Mouse (Mus musculus) lung, postnatal 0 days (tissue): ENCODE measurements around the gene Ldah.
"Not testable (repeated sequence)": the region's sequence is repeated elsewhere in the genome, so short reads cannot be mapped to it uniquely, and the experiment has no call there.

Source experiments
- CTCF ChIP-seq: IDR thresholded peaks from 2 replicates; pipeline ENCODE4 v1.5.1; 2016; ENCODE audit warnings: antibody characterized with exemption, mild to moderate bottlenecking
- EP300 ChIP-seq: IDR thresholded peaks from 2 replicates; pipeline ENCODE4 v1.6.1; 2016; ENCODE audit warnings: antibody characterized with exemption, mild to moderate bottlenecking, control low read depth

GRCm38 (mm10) chr12:8188796-8189535, 18.9 kb upstream of the Ldah start:
- not testable (repeated sequence) for TF ChIP-seq EP300, CTCF
